Mouse (Mus musculus) left cerebral cortex, postnatal 25 days (tissue): Measurements from ENCODE around the gene Eps15l1. TPM values are rescaled to one million over a fixed set of nuclear protein-coding genes. Genes with fewer than 3 reads are reported as not detected.

ENCODE experiments used
- DNase-seq, 2 experiments: peaks; one replicate each; pipeline ENCODE4 v3.0.0; 2022; ENCODE audit warnings: low spot score in 2 of 2, mixed read lengths in 1 of 2
- intact Hi-C: fragments of 180-260 bp; cut with DNase I; formaldehyde crosslinking; loops from one replicate; pipeline ENCODE4 v1.15.1; 2025
- microRNA-seq, 2 experiments: library from miRNA; unstranded; fragments of <30 nt; microRNA quantifications; one replicate each; pipeline ENCODE4 v1.2.0; 2022
- total RNA-seq, 2 experiments: library from RNA; stranded (reverse); gene quantifications; 2 replicates each; pipeline ENCODE4 v1.2.3; 2021

Eps15l1 gene
- total RNA-seq, 2 experiments from 2014 or later: 59.9 to 72.1 TPM

DNA sequence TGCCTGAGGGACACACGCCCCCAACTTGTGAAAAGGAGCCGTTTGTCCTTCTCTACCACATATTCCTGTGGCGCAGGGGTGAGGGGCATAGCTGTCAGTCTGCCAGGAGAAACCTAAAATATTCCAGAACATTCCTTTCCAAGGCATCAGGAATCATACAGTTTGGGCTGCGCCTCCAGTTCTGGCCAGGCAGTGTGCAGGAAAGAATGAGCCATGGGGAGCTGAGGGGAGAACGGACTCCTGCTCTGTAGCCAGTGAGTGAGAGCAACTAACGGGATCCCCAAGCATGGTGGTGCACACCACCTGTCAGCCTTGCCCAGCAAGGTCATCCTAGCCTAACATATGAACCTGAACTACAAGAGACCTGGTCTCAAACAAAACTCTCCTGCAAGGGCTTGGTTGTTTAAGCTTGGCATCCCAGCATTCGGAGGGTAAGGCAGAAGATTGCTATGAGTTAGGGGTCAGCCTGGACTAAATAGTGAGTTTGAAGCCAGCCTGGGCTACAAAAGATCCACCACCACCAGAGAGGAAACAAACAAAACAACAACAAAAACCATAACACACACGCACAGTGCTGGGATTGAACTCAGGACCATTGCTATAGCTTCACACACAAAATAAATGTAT, 118.2 kb downstream of the Eps15l1 start:
- peak in 1 of 2 experiments; percentile 27 for DNase-seq
- intact Hi-C loops: loop anchor here (2.0 kb wide), 1 partner anchor 16 kb away; the partner anchor contains the start of gene Klf2

DNA sequence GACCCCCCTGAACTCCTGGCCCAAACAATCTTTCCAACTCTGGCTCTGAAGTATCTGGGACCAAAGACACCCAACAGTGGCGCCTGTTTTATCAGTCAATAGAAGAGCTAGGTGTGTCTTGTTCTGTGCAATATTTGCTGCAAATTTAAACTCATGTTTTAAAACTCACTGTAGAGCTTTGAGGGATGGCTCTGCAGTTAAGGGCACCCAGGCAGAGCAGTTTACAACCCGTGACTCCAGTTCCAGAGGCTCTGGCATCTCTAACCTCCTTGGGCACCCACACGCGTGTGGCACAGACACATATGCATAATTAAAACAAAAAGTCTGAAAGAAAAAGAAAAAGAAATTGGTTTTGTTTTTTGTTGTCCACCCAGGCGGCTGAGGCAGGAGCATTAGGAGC, 119.8 kb downstream of the Eps15l1 start:
- no peak for DNase-seq
- intact Hi-C loops: no loop called here

DNA sequence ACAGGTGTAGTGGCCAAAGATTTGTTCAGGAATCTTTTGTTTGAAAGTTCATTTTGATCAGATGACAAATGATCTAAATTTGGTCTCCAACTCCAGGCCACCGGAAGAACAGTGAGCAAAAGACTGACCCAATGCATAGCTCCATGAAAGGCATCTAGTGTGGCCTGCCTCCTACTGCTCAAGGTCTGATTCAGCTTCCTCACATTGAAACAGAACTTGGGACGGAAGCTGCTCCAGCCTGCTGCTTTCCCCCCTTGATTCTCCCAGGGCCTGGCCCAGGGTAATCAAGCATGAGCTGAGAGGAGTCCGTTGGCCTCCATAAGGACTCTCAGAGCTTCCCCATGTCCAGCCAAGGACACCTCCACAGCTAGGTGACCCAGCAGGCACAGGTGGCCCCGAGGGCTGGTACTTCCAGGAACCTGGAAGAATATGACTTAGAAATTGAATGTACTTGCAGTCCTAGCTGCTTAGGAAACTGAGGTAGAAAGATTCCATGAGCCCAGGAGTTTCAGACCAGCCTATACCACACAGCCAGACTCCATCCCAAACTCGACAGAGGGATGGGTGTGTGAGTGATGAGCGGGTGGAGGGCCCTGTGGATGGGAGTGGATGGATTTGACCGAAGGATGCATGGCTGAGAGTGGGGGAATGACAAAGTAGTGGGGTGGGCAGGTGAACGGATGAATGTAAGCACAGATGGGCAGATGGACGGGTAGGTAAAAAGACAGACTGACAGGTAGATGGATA, 120.4 kb downstream of the Eps15l1 start:
- DNase-seq: no peak
- intact Hi-C loops: no loop called here

DNA sequence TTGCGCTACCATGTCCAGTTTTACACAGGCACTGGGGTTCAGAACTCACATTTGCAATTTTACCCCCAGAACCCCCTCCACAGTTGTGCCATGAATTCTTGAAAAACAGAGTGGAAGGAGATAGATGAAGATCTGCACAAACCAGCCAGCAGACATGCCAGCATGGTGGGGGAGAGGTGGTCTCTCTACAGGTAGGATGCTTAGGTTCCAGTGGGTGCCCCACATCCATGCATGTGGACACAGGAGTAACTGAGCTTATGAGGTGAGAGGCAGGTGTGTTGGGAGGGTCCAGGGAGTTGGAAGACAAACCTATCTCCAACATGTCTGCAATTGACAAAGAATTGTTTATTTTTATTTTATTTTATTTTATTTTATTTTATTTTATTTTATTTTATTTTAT, 122.3 kb downstream of the Eps15l1 start:
- DNase-seq: no peak
- intact Hi-C loops: no loop called here

DNA sequence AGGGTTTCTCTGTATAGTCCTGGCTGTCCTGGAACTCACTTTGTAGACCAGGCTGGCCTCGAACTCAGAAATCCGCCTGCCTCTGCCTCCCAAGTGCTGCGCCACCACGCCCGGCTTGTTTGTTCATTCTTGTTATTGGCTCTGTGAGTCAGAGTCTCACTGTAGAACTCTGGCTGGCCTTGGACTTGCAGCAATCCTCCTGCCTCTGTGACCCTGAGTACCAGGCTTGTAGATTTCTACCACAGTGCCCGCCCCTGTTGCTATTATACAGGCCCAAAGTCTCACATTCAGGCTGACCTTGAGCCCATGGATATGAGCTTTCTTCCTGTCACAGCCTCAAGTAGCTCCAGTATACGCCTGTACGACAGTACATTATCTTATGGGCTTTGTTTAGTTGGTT, 124.7 kb downstream of the Eps15l1 start:
- DNase-seq: no peak
- intact Hi-C loops: no loop called here

DNA sequence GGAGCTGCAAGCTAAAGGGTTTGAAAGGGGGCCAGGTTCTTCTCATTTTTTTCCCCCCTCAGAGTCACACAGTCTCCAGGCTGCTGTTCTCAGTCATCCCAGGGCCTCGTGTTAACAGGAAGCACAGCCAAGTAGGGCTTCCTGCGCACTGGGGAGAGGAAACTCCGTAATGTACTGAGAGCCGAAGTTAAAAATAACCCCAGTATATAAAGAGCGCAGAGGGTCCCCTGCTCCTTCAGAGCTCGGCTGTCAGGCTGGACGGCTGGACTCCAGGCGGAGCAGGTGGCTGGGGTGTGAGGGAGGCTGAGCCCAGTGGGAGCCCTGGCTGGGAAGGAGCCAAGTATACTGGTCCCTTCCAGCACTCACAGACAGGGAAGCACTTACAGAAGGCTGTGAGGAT, 125.6 kb downstream of the Eps15l1 start:
- DNase-seq: peak; percentile 64 to 86
- intact Hi-C loops: loop anchor here (2.0 kb wide), 1 partner anchor 27 kb away; no protein-coding TSS in a partner anchor

DNA sequence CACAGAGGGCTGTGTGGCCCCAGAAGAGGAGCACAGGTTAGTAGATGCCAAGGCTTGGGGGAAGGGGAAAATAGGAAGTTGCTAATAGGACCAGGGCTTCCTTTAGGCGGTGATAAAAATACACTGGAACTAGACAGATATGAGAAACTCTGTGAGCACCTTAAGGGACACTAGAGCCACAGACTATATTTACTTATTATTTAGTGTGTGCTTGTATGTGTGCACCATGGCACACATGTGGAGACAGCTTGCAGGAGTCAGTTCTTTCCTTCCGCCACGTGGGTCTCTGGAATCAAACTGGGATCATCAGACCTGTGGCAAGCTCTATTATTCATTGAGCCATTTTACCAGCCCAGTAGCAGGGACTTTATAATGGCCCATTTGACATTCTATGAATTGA, 126.1 kb downstream of the Eps15l1 start:
- DNase-seq: no peak
- intact Hi-C loops: loop anchor here (2.0 kb wide), 1 partner anchor 26 kb away; no protein-coding TSS in a partner anchor

DNA sequence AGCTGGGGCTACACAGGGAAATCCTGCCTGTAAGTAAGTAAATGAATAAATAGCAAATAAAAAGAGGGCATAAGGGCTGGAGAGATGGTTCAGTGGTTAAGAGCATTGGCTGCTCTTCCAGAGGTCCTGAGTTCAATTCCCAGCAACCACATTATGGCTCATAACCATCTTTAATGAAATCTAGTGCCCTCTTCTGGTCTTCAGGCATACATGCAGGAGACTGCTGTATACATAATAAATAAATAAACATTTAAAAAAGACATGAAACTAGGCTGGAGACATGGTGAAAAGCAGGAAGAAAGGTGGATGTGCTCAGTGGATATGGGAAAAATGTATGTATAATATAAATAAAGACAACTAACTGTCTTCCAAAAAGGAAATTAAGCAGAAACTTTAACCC, 128.0 kb downstream of the Eps15l1 start:
- no peak for DNase-seq
- intact Hi-C loops: no loop called here

DNA sequence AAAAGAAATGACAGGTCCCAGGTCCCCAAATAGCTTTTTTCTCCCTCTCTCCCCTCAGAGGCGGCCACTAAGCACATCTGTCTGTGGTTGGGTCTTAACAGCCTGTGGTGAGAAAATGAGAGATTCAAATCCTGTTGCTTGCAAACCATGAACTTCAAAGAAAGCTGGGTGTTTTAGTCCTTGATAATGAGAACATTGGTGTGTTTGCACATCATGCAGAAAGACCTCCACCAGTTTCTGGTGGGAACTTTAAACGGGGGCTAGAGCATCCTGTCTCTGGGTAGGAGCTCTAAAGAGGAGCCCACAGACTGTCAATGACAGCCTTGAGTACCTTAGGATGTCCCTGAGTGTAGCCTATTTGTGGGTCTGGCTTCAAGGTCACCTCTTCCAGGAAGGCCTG, 130.2 kb downstream of the Eps15l1 start:
- DNase-seq: no peak
- intact Hi-C loops: no loop called here

Small RNA genes lying within 50 kb of the gene (microRNA-seq; reads per million reads assigned to microRNA genes)
- gene Mir7068: 2.4 to 2.7 reads per million in 2 experiments

Other genes with a start within 250 kb of the Eps15l1 start
- gene Hsh2d, start 231.8 kb downstream of the Eps15l1 start, total RNA-seq: not detected
- gene Cib3, start 208.6 kb downstream of the Eps15l1 start, total RNA-seq: under 1 TPM in 1 of 2 experiments, not detected in 1; 0.53 TPM
- gene Gm11034, start 207.8 kb downstream of the Eps15l1 start, total RNA-seq: not detected
- 10 to 100 TPM; 54.4 to 54.8 TPM for gene Fam32a, start 201.7 kb downstream of the Eps15l1 start, total RNA-seq
- 10 to 100 TPM; 84.5 to 91.3 TPM for gene Ap1m1, start 181.4 kb downstream of the Eps15l1 start, total RNA-seq
- 1 to 10 TPM; 6.1 to 7.0 TPM for gene Gm10282, start 116.2 kb downstream of the Eps15l1 start, total RNA-seq
- gene Klf2, start 102.4 kb downstream of the Eps15l1 start, total RNA-seq: 10 to 100 TPM; 13.6 to 18.2 TPM
- gene Calr3, start 22.4 kb upstream of the Eps15l1 start, total RNA-seq: 1 to 10 TPM in 1 of 2 experiments, under 1 TPM in 1; 0.96 to 1.4 TPM
- gene 1700030K09Rik, start 22.4 kb upstream of the Eps15l1 start, total RNA-seq: 10 to 100 TPM; 10.9 to 13.5 TPM
- gene Cherp, start 53.8 kb upstream of the Eps15l1 start, total RNA-seq: 10 to 100 TPM; 66.5 to 68.6 TPM
- 10 to 100 TPM; 52.8 to 53.4 TPM for gene Slc35e1, start 71.2 kb upstream of the Eps15l1 start, total RNA-seq
- gene Med26, start 126.8 kb upstream of the Eps15l1 start, total RNA-seq: 10 to 100 TPM in 1 of 2 experiments, 1 to 10 TPM in 1; 9.5 to 10.4 TPM
- gene Smim7, start 149.6 kb upstream of the Eps15l1 start, total RNA-seq: 100 to 1,000 TPM; 121 to 124 TPM
- 100 to 1,000 TPM; 124 to 142 TPM for gene Tmem38a, start 150.6 kb upstream of the Eps15l1 start, total RNA-seq
- gene Nwd1, start 225.3 kb upstream of the Eps15l1 start, total RNA-seq: 10 to 100 TPM; 43.7 to 49.4 TPM